Mouse (Mus musculus) adrenal gland, postnatal 4 days (tissue): ENCODE results near the gene Mab21l1. TPM values are rescaled to one million over a fixed set of nuclear protein-coding genes. Genes with fewer than 3 reads are reported as not detected.

Experiments used
- DNase-seq, 2 experiments: peaks; one replicate each; pipeline ENCODE4 v3.0.0; 2021 to 2022; ENCODE audit warnings: low spot score in 2 of 2, mixed read lengths in 2 of 2
- total RNA-seq, 2 experiments: library from RNA; stranded (reverse); gene quantifications; 2 replicates each; pipeline ENCODE4 v1.2.3; 2021

Mab21l1 gene
- total RNA-seq, 2 experiments from 2014 or later: 4.2 to 4.4 TPM

GRCm38 (mm10) chr3:55814993-55815625 lies 32.8 kb downstream of the Mab21l1 start:
- DNase-seq: no peak

- no peak for DNase-seq
Measured at GRCm38 (mm10) chr3:55816096-55816495, 33.8 kb downstream of the Mab21l1 start.

GRCm38 (mm10) chr3:55816638-55817375 lies 34.5 kb downstream of the Mab21l1 start:
- DNase-seq: no peak

- DNase-seq: no peak
Measured at GRCm38 (mm10) chr3:55818082-55818481, 35.8 kb downstream of the Mab21l1 start.

- DNase-seq: no peak
Measured at GRCm38 (mm10) chr3:55819598-55819997, 37.3 kb downstream of the Mab21l1 start.

- no peak for DNase-seq
Measured at GRCm38 (mm10) chr3:55824864-55825263, 42.6 kb downstream of the Mab21l1 start.

- no peak for DNase-seq
Measured at GRCm38 (mm10) chr3:55828481-55829256, 46.4 kb downstream of the Mab21l1 start.

GRCm38 (mm10) chr3:55830226-55830625 lies 47.9 kb downstream of the Mab21l1 start:
- no peak for DNase-seq
